Mouse (Mus musculus): ENCODE results near the gene Platr17.
"Not testable (repeated sequence)": the region's sequence is repeated elsewhere in the genome, so short reads cannot be mapped to it uniquely, and the experiment has no call there.

The Platr17 gene

DNA sequence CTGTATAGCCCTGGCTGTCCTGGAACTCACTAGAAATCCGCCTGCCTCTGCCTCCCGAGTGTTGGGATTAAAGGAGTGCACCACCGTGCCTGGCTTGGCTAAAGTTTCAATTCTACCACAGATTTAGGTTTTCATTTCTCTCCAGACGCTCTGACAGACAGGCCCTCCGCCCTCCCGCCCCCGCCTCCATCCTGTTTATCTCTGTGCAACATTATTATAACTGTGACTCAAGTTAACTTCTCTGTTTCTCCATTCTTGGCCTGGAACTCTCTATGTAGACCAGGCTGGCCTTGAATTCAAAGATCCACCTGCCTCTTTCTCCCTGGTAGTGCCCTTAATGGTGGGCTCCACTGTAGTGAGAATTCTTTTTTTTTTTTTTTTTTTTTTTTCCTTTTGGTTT is 2.4 kb upstream of the Platr17 start:
- in situ Hi-C loops (cut with MboI, MseI), result no loop called here

DNA sequence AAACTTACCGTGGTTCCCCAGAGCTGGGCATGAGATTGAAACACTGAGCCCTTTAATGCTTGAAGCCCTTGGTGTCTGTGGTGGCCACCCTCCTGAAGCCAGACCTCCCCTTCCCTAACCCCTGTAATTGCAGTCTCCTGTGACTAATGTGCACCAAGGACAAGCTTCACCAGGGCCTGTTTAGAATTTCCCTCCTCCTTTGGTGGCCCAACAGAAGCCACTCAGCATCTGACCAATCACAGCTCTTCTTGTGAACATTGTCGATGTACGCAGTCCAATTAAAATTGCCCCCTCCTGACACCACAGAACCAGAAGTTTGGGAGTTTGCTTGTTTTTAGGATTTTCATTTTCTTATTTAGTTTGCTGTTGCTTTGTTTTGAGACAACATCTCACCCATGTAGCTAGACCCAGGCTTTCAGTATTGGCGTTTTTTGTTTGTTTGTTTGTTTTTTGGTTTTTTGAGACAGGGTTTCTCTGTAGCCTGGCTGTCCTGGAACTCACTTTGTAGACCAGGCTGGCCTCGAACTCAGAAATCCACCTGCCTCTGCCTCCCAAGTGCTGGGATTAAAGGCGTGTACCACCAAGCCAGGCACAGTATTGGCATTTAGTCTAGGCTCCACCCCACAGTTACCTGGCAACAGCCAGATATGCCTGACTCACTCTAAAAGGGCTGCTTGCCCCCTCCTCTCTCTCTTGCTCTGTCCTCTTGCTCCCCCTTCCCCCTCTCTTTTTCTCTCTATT is 854 bp upstream of the Platr17 start:
- in situ Hi-C loops (cut with MboI, MseI), result not testable (repeated sequence)

GRCm38 (mm10) chr17:33908331-33909076 is 3.6 kb downstream of the Platr17 start:
- in situ Hi-C loops (cut with MboI, MseI), result no loop called here

DNA sequence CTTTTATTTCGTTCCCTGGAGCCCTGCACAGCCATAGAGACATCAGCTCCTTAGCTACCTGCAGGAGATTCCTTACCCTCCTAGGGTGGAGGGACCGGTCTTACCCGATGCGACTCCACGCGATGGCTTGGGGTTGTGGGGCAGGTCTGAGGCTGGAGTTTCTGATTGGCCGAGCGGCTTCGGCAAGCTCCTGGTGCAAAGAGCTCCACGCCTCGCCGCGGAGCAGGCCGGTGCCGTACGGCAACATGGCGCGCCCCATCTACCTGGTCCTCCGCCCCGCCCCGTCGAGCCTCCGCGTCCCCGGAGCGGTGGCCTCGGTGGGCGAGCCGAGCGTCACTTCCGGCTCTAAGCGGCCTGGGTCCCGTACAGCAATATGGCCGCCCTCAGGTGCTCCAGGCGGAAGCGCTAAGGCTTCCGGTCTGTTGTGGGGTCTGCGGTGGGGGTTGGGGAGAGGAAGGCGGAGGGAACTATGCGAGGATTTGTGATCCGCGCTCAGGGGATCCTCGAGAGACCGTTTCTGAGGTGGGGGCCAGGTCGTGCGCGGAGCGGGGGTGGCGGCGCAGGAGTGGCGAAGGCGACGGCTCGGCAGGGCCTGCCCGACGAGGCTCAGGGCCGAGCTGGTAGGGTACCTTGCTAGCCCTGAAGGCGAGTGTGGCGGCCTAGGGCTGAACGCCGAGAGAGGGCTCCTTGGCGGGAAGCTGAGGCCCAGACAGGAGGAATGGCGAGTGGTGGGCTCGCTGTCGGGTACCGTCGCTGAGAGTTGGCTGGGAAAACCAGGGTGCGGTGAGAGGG is 4.3 kb downstream of the Platr17 start, which contains the start of gene Daxx:
Gene Daxx (plus strand): TSS at position 338 of the 792 bp plus-strand sequence.
- in situ Hi-C loops (cut with MboI, MseI), result no loop called here

DNA sequence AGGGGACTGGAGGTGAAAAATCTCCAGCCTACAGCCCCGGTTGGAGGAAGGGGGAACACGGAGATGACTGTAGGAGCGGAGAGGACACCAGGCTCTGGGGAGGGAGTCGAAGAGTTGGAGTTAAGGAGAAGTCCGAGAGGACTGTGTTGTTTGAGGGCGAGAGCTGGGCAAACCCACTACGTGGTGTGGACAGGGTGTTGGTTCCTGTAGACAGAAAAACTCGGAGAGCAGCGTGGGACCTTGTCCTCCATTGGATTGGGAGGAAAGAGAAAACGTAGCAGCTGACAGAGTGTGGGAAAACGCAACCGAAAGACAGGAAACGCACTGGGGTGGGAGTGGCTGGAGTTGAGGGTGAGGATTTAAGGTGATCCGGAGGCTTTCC is 4.9 kb downstream of the Platr17 start:
- in situ Hi-C loops (cut with MboI, MseI), result no loop called here

DNA sequence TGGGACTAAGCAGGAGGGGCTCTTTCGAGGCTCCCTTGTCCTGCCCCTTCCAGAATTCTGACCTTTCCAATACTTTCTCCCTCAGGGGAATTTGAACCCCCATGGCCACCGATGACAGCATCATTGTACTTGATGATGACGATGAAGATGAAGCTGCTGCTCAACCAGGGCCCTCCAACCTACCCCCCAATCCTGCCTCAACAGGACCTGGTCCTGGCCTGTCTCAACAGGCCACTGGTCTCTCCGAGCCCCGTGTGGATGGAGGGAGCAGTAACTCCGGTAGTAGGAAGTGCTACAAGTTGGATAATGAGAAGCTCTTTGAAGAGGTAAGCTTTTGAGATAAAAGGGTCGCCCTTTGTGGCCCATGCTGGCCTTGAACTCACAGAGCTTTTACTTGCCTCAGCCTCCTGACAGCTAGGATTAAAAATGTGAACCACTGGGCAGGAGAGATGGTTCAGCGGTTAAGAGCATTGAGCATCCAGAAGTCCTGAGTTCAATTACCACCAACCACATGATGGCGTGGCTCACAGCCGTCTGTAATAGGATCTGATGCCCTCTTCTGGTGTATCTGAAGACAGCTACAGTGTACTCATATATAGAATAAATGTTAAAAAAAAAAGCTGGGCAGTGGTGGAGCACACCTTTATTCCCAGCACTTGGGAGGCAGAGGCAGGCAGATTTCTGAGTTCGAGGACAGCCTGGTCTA is 5.6 kb downstream of the Platr17 start:
- in situ Hi-C loops (cut with MboI, MseI), result no loop called here

DNA sequence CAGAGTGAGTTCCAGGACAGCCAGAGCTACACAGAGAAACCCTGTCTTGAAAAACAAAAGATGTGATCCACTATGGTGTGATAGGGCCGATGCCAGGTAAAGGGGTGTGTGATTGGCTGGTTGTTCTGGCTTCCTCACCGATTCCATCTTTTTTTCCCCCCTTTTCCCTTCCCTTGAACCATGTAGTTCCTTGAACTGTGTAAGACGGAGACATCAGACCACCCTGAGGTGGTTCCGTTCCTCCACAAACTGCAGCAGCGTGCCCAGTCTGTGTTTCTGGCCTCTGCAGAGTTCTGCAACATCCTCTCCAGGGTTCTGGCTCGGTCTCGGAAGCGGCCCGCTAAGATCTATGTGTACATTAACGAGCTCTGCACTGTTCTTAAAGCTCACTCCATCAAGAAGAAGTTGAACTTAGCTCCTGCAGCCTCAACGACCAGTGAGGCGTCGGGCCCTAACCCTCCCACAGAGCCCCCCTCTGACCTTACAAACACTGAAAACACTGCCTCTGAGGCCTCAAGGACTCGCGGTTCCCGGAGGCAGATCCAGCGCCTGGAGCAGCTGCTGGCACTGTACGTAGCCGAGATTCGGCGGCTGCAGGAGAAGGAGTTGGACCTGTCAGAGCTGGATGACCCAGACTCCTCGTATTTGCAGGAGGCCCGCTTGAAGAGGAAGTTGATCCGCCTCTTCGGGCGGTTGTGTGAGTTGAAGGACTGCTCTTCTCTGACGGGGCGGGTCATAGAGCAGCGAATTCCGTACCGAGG is 6.3 kb downstream of the Platr17 start:
- in situ Hi-C loops (cut with MboI, MseI), result no loop called here

GRCm38 (mm10) chr17:33911813-33912414 is 7.0 kb downstream of the Platr17 start:
- in situ Hi-C loops (cut with MboI, MseI), result no loop called here

GRCm38 (mm10) chr17:33913264-33913663 is 8.3 kb downstream of the Platr17 start:
- in situ Hi-C loops (cut with MboI, MseI), result no loop called here

GRCm38 (mm10) chr17:33913905-33914304 is 9.0 kb downstream of the Platr17 start:
- in situ Hi-C loops (cut with MboI, MseI), result no loop called here

DNA sequence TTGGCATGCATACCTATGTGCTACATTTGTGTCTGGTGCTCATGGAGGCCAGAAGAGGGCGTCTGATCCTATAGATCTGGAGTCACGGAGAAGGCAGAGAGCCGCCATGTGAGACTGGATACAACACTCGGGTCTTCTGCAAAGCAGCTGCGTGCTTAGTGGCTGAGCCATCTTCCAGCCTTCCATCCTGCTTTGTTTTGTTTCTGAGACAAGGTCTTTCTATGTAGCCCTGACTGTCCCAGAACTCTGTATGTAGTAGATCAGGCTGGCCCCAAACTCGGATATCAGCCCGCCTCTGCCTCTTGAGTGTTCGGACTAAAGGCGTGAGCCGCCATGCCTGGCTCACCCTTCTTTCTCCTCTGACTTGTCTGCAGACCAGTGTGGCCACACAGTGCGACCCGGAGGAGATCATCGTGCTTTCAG is 10.0 kb downstream of the Platr17 start:
- in situ Hi-C loops (cut with MboI, MseI), result no loop called here

GRCm38 (mm10) chr17:33915671-33916250 is 10.8 kb downstream of the Platr17 start, which contains the start of the genes Tapbp and Zbtb22:
Gene Tapbp (plus strand): TSS chr17:33915899.
Gene Zbtb22 (plus strand): TSS chr17:33915904.
- in situ Hi-C loops (cut with MboI, MseI), result no loop called here

DNA sequence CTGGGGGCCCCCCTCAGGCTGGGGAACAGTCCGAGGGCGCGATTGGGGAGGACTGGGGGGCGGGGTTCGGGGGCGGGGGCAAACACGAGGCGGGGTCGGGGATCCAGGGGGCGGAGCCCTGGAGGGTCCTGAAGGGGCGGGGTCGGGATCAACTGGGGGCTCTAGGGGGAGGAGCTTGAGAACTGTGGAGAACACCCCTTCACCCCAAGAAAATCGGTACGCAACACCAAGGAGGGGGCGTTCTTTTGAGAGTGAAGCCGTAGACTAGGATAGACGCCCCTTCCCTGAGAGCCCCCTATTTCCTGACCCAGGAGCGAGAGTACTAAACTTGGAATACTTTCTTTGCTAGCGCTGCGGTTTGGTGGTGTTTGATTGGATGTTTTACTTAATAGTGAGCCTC is 11.4 kb downstream of the Platr17 start:
- in situ Hi-C loops (cut with MboI, MseI), result no loop called here

- in situ Hi-C loops (cut with MboI, MseI), result no loop called here
Measured at GRCm38 (mm10) chr17:33916847-33917655, 12.1 kb downstream of the Platr17 start.

DNA sequence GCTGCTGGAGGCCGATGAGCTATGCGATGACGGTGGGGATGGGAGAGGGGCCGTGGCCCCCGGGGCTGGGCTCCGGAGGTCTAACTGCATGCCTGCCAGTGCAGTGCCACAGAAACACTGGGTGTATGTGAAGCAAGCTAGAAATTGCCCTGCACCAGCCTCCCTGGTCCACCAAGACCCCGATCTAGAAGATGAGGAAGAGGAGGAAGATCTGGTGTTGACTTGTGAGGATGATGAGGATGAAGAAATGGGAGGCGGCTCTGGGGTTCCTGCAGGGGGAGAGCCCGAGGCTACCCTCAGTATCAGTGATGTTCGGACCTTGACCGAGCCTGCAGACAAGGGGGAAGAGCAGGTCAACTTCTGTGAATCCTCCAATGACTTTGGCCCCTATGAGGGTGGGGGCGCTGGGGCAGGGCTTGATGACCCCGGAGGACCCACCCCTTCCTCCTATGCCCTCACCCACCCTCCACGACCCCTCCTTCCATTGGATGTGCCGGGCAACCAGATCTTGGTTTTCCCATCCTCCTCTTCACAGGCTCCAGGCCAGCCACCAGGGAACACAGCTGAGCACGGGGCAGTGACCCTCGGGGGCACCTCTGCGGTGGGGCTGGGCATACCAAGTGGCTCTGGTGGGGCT is 12.8 kb downstream of the Platr17 start:
- in situ Hi-C loops (cut with MboI, MseI), result no loop called here

DNA sequence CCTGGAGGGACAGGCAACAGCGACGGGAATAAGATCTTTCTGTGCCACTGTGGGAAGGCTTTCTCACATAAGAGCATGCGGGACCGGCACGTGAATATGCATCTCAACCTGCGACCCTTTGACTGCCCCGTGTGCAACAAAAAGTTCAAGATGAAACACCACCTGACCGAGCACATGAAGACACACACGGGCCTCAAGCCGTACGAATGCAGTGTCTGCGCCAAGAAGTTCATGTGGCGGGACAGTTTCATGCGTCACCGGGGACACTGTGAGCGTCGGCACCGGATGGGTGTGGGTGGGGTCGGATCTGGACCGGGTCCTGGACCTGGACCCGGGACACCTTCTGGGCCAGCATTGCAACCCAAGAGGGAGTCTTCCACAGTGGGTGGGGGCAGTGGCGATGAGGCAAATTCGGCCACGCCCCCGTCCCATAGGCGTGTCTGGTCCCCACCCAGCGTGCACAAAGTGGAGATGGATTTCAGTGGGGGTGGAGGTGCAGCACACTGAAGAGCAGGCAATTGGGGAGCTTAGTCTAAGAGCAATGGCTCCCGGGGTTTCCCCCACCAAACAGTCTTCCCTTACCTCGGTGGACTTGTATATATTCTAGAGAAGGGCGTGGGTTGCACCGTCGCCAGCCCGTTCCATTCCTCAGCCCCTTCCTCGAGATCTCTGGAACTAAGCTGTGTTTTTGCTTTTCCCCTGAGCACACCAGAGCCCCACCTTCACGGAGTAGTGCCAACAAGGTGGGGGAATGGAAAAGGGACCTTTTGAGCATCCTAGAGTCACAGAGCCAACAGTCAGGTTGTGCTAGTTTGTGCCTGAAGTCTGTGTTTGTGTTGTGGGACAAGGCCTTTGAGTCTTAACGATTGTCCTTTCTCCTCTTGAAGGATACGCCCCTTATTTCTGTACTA is 13.6 kb downstream of the Platr17 start:
- in situ Hi-C loops (cut with MboI, MseI), result no loop called here
